Mouse (Mus musculus): ENCODE data around the gene Eif4a1. TPM values are rescaled to one million over a fixed set of nuclear protein-coding genes. Genes with fewer than 3 reads are reported as not detected.

Eif4a1 gene
- polyA plus RNA-seq (2014; fragmentation: Nextera tagmentation; extraction: Ambion mirVana): 695 and 712 TPM in 2 replicates

GRCm38 (mm10) chr11:69672211-69672706 lies at the start of gene Eif4a1:
TSS of gene Eif4a1 (minus strand) at chr11:69672423.
- Histone ChIP-seq H3K4me2 (peak within 1 kb of the TSS; percentile 96), H3K4me1 (ENCODE audit: insufficient read depth) (peaks cover 2% of the 10 kb centered on the region), H3K9me3 (ENCODE audit: low read depth, low read length) (no peaks in the 10 kb centered on the region), H3K9ac (peak within 1 kb of the TSS; percentile 100), H3K27me3 (ENCODE audit: insufficient read depth, low read length) (no peaks in the 10 kb centered on the region), H3K4me3 (ENCODE audit: low read depth, low read length) (peak within 1 kb of the TSS; percentile 99), H3K27ac (ENCODE audit: low read depth) (peak within 1 kb of the TSS; percentile 99), H3K36me3 (ENCODE audit: insufficient read depth) (peaks cover 78% of the 10 kb centered on the region)
- DNase-seq (peak; percentile 100), ATAC-seq (ENCODE audit: insufficient read depth) (peak; percentile 97)
- no peak for TF ChIP-seq CTCF (IDR thresholded peaks at IDR 0.05; ENCODE audit: low read depth)
- 0% methylated on average over 36 of the region's 36 CpGs for WGBS

GRCm38 (mm10) chr11:69720852-69721251 lies 48.6 kb upstream of the Eif4a1 start:
- Histone ChIP-seq H3K9ac (no peak overlapping the region), H3K4me2 (no peak overlapping the region), H3K27me3 (ENCODE audit: insufficient read depth, low read length) (no peaks in the 10 kb centered on the region), H3K4me3 (ENCODE audit: low read depth, low read length) (no peak overlapping the region), H3K9me3 (ENCODE audit: low read depth, low read length) (no peaks in the 10 kb centered on the region), H3K27ac (ENCODE audit: low read depth) (peak overlapping the region; percentile 52; the same call in 1 of the 2 replicates), H3K4me1 (ENCODE audit: insufficient read depth) (0 out of 2 replicates have a peak, but pooled peaks cover 3% of the 10 kb centered on the region), H3K36me3 (ENCODE audit: insufficient read depth) (no peaks in the 10 kb centered on the region)
- WGBS: 51% methylated on average over 6 of the region's 6 CpGs
- no peak for ATAC-seq (ENCODE audit: insufficient read depth)
- TF ChIP-seq CTCF (IDR thresholded peaks at IDR 0.05; ENCODE audit: low read depth): no peak
- DNase-seq: no peak

GRCm38 (mm10) chr11:69719423-69719822 lies 47.2 kb upstream of the Eif4a1 start:
- H3K27me3 ChIP-seq (ENCODE audit: insufficient read depth, low read length): no peaks in the 10 kb centered on the region
- ATAC-seq (ENCODE audit: insufficient read depth) (no peak), DNase-seq (no peak)
- no peaks in the 10 kb centered on the region for H3K36me3 ChIP-seq (ENCODE audit: insufficient read depth)
- WGBS: 64% methylated on average over 6 of the region's 6 CpGs
- no peak for TF ChIP-seq CTCF (IDR thresholded peaks at IDR 0.05; ENCODE audit: low read depth)
- 0 out of 2 replicates have a peak, but pooled peaks cover 3% of the 10 kb centered on the region for H3K4me1 ChIP-seq (ENCODE audit: insufficient read depth)
- H3K4me3 ChIP-seq (ENCODE audit: low read depth, low read length): no peak overlapping the region
- no peaks in the 10 kb centered on the region for H3K9me3 ChIP-seq (ENCODE audit: low read depth, low read length)
- no peak overlapping the region for H3K27ac ChIP-seq (ENCODE audit: low read depth)
- H3K9ac ChIP-seq: no peak overlapping the region
- no peak overlapping the region for H3K4me2 ChIP-seq

GRCm38 (mm10) chr11:69718661-69719060 lies 46.4 kb upstream of the Eif4a1 start:
- Histone ChIP-seq H3K27me3 (ENCODE audit: insufficient read depth, low read length) (no peaks in the 10 kb centered on the region), H3K4me2 (peak overlapping the region; percentile 18; the same call in 1 of the 2 replicates), H3K9me3 (ENCODE audit: low read depth, low read length) (no peaks in the 10 kb centered on the region), H3K36me3 (ENCODE audit: insufficient read depth) (no peaks in the 10 kb centered on the region), H3K9ac (no peak overlapping the region; the same call in 1 of the 2 replicates), H3K4me3 (ENCODE audit: low read depth, low read length) (no peak overlapping the region), H3K4me1 (ENCODE audit: insufficient read depth) (0 out of 2 replicates have a peak, but pooled peaks cover 3% of the 10 kb centered on the region), H3K27ac (ENCODE audit: low read depth) (no peak overlapping the region)
- ATAC-seq (ENCODE audit: insufficient read depth) (no peak), DNase-seq (no peak)
- no peak for TF ChIP-seq CTCF (IDR thresholded peaks at IDR 0.05; ENCODE audit: low read depth)
- 29% methylated on average over 15 of the region's 15 CpGs for WGBS

- 64% methylated on average over 4 of the region's 4 CpGs for WGBS
- no peak for TF ChIP-seq CTCF (IDR thresholded peaks at IDR 0.05; ENCODE audit: low read depth)
- Histone ChIP-seq H3K27ac (ENCODE audit: low read depth) (no peak overlapping the region), H3K4me2 (no peak overlapping the region), H3K27me3 (ENCODE audit: insufficient read depth, low read length) (no peaks in the 10 kb centered on the region), H3K4me3 (ENCODE audit: low read depth, low read length) (no peak overlapping the region), H3K9me3 (ENCODE audit: low read depth, low read length) (no peaks in the 10 kb centered on the region), H3K4me1 (ENCODE audit: insufficient read depth) (0 out of 2 replicates have a peak, but pooled peaks cover 3% of the 10 kb centered on the region), H3K9ac (no peak overlapping the region), H3K36me3 (ENCODE audit: insufficient read depth) (no peaks in the 10 kb centered on the region)
- no peak for ATAC-seq (ENCODE audit: insufficient read depth)
- no peak for DNase-seq
These were observed 44.7 kb upstream of the Eif4a1 start for GRCm38 (mm10) chr11:69716953-69717352.

- Histone ChIP-seq H3K27me3 (ENCODE audit: insufficient read depth, low read length) (no peaks in the 10 kb centered on the region), H3K9me3 (ENCODE audit: low read depth, low read length) (no peaks in the 10 kb centered on the region), H3K4me2 (no peak overlapping the region), H3K27ac (ENCODE audit: low read depth) (no peak overlapping the region), H3K4me1 (ENCODE audit: insufficient read depth) (0 out of 2 replicates have a peak, but pooled peaks cover 3% of the 10 kb centered on the region), H3K9ac (no peak overlapping the region), H3K4me3 (ENCODE audit: low read depth, low read length) (no peak overlapping the region), H3K36me3 (ENCODE audit: insufficient read depth) (no peaks in the 10 kb centered on the region)
- no peak for TF ChIP-seq CTCF (IDR thresholded peaks at IDR 0.05; ENCODE audit: low read depth)
- ATAC-seq (ENCODE audit: insufficient read depth) (no peak), DNase-seq (peak; percentile 18)
- 10% methylated on average over 5 of the region's 5 CpGs for WGBS
These were observed 43.7 kb upstream of the Eif4a1 start for GRCm38 (mm10) chr11:69715929-69716328.

GRCm38 (mm10) chr11:69715482-69715881 lies 43.3 kb upstream of the Eif4a1 start:
- no peak overlapping the region for H3K4me2 ChIP-seq
- H3K4me3 ChIP-seq (ENCODE audit: low read depth, low read length): no peak overlapping the region
- 0 out of 2 replicates have a peak, but pooled peaks cover 3% of the 10 kb centered on the region for H3K4me1 ChIP-seq (ENCODE audit: insufficient read depth)
- peak; percentile 57 for DNase-seq
- H3K9me3 ChIP-seq (ENCODE audit: low read depth, low read length): no peaks in the 10 kb centered on the region
- H3K9ac ChIP-seq: no peak overlapping the region
- H3K36me3 ChIP-seq (ENCODE audit: insufficient read depth): no peaks in the 10 kb centered on the region
- peak; percentile 68 for TF ChIP-seq CTCF (IDR thresholded peaks at IDR 0.05; ENCODE audit: low read depth)
- no peak for ATAC-seq (ENCODE audit: insufficient read depth)
- no peaks in the 10 kb centered on the region for H3K27me3 ChIP-seq (ENCODE audit: insufficient read depth, low read length)
- H3K27ac ChIP-seq (ENCODE audit: low read depth): no peak overlapping the region
- 56% methylated on average over 9 of the region's 9 CpGs for WGBS

Data from lung, embryonic 14.5 days (tissue).